Mouse (Mus musculus): ENCODE measurements at regions not wholly inside any gene's neighbourhood (a gene's known extent, or its start where the extent isn't known, plus 50 kb on each side); places are given as distances from the start of the nearest gene placed in this dataset.
"Not testable (repeated sequence)": the region's sequence is repeated elsewhere in the genome, so short reads cannot be mapped to it uniquely, and the experiment has no call there.

DNA sequence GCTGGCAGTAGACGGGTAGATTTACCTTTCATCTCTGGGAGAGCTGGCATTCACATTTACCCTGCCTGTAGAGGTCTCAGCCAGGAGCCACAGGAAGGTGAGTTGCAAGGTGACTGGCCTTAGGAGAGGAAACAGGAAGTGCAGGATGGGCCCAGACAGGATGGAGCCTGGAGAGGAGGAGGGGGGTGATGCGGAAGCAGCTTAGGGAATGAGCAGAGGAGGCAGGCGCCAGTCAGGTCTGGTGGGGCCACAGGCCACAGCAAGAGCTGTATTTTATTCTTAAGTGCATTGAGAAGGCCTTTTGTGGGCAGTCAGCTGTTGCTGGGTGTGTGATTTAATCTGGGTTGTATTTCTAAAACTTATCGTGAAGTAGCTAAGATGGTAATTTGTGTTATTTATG is 108.2 kb upstream of the Nxpe4 start:
- DNase-seq = peak; percentile 40

- peak; percentile 4 for DNase-seq
Observed at GRCm38 (mm10) chr9:48055246-48055645, 106.6 kb upstream of the Nxpe4 start.

DNA sequence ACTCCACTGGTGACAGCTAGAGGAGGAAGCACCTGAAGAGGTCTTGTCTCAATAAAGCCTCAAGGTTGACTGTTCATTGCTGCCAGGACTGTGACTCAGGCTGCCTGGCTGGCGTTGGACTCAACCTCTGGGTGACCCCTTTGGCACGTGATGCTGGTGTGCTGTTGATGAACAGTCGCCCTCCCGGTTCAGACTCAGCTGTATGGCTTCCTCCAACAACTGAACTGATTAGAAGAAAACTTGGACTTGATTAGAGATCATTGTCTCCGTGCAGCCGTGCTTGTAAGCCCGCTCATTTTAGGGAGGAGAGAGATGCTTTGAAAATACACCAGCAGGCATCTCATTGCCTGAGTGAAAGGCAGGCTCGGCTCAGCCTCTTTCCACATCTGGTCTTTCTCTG is 103.2 kb upstream of the Nxpe4 start:
- DNase-seq = peak; percentile 40

DNA sequence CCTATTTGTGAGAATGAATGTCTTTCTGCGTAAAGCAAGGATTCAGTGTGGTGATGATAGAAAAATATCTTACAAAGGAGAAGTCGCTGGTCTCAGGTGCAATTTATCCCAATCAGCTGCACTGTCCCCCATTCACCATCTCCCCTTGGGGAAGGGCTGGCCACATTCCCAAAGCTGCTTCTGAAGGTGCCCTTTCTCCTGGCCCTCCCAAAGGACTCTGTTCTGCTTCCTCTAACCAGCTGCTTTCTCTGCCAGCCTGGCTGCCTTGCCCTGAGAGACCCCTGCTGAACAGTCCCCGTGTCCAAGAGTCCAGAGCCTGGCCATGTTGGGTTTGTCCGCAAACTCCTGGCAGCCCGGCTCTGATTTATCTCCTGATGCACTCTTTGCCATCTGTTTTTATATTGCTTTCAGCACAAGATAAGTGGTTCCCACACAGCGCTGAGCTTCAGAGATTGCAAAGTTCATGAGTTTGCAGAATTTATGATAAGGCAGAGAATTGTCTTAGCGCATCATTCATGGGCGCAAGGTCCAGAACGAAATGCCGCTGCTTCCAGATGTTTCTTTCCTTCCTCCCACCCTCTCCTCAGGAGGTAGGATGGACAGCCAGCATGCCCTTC is 102.2 kb upstream of the Nxpe4 start:
- no peak for DNase-seq

DNA sequence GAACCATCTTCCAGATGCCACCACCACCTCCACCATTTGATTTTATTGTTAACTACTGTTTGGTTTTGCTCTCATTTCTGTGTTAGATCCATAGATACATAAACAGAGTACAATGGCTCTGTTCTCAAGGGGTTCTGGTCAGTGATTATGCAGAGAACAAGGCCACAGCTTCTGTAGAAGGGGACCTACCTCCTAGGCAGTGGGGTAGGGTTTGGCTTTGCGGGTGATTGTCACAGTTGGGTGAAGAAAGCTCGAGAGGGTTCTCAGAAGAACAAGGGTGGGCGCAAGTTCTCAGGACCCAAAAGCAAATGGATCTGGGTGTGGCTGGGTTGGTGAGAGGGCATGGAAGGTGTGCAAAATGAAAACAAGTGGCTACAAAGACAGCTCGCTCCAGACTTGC is 100.8 kb upstream of the Nxpe4 start:
- DNase-seq = no peak

- DNase-seq = no peak
Observed at GRCm38 (mm10) chr9:48066730-48067345, 95.0 kb upstream of the Nxpe4 start.

DNA sequence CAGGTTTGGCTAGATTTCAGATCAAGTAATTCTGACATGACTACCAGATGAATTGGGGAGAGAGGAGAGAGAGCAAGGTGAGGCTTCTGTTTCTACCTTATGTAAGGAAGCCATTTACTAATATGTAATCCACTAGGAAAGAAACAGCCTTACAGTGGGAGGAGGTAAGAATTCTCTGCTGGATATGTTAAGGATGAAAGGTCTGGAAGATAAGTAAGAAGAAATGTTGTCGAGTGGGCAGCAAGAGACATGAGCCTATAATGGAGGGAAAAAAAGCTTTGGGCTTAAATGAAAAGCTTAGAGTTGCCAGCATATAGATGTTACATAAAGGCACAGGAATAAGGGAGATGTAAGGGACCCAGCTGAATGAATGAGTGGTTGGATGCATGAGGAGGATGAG is 89.2 kb upstream of the Nxpe4 start:
- DNase-seq = no peak

GRCm38 (mm10) chr9:48073096-48073495 is 88.7 kb upstream of the Nxpe4 start:
- DNase-seq = no peak

DNA sequence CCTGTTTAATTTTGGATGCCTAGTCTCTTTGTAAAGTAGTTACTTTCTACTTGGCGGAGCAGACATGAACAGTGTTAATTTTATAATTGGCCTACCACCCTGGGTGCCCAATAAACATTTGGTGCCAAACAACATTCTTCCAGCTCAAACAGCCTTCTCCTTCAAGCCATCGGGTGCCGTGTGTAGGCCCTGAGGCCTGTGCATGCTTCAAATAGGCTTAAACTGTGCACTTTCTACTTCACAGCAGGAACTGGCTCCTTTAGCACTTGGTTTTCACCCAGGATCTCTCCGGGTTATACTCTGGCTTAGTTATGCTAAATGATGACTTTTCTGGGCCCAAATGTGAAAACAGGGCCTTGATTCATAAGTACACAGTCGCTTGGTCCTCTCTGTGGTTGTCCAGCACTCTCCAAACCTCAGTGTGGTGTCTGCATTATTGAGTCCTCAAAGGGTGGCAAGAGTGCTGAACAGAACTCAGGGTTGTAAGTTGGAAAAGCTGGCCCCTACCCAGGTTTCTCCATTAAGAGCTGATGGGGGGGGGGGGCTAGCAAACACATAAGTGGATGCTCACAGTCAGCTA is 86.1 kb upstream of the Nxpe4 start:
- DNase-seq = no peak

DNA sequence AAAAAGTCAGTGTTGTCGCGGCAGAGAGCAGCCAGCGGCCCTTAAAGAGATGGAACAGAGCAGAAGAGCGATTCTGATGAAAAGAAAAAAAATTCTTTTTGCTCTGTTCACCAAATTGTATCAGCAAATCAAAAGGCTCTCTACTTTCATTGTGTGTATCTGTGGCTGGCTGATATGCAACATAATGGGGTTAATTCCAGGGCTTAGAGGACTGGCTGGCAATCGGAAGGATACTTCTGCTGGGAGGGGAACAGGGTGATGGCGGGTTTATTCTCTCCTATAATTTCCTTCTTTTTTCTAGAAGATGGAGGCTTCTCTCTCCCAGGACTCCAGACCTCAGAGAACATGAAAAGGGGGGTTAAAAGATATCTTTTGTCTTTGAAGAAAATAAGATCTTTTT is 79.4 kb upstream of the Nxpe4 start:
- no peak for DNase-seq

GRCm38 (mm10) chr9:48084196-48084595 is 77.6 kb upstream of the Nxpe4 start:
- DNase-seq = not testable (repeated sequence)

GRCm38 (mm10) chr9:48089661-48090060 is 72.2 kb upstream of the Nxpe4 start:
- DNase-seq = no peak

DNA sequence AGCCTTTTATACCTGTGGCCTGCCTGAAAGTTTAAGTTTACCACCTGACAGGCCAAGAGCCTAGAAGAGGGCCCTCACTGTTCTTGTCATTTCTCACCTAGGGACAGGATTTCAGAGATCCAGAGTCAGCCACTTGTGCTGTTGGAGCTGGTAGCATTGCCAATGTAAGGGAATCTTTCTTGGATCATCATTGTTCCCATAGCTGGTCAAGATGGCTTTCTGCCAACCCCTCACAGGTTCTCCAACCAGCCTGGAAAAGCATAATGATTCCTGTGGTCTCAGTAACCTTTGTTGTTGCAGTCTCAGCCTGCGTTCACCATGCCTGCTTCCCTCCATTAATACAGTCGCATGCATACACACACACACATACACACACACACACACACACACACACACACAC is 67.1 kb upstream of the Nxpe4 start:
- DNase-seq = no peak

DNA sequence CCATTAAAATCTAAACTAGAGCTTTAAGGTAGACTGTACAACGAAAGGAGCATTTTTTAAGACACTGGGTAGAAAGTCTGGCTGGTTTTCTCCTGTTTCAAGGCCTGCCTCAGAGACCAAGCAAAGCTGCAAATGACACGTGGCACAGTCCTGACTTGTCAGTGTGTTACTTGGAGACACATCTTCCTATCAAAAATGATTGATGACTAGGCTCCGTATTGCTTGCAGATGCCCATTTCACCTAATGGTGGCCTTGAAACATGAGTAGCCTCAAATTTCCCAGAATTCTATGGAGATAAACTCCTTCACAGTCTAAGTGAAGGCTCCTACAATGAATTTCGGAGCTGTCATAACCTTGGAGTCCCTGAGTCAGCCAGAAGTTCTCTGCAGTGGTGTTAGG is 62.0 kb upstream of the Nxpe4 start:
- no peak for DNase-seq

- peak; percentile 7 for DNase-seq
Observed at GRCm38 (mm10) chr9:48106441-48107167, 55.2 kb upstream of the Nxpe4 start.

GRCm38 (mm10) chr9:48108994-48109619 is 52.7 kb upstream of the Nxpe4 start:
- DNase-seq = no peak

GRCm38 (mm10) chr9:48111316-48111890 is 50.4 kb upstream of the Nxpe4 start:
- DNase-seq = no peak
